Comparison of ENCODE assay signal across 8 mouse cellular contexts in genomic region chr2:28638352-28638751, GRCm38 (mm10). TPM values are rescaled to one million over a fixed set of nuclear protein-coding genes. Genes with fewer than 3 reads are reported as not detected.
DNase-seq lines count a peak whose midpoint lies in the region; ATAC-seq and TF ChIP-seq lines count a peak whose summit lies in the region.
"Had no signal": no experiment of that assay in that cellular context is flagged by ENCODE, and none has a peak within 500 bp of the region (broad histone marks: within the 10 kb centered on the region; RNA-seq: fewer than 3 reads in every experiment).

No protein-coding gene starts in this region.

- no peaks in the 10 kb centered on the region for H3K36me3 ChIP-seq in testis, adult 2 months (ENCODE audit: control insufficient read depth, insufficient read depth, low read length)
- H3K36me3 ChIP-seq in intestine, embryonic 15.5 days: no peaks in the 10 kb centered on the region
- H3K36me3 ChIP-seq in liver, embryonic 16.5 days (ENCODE audit: control insufficient read depth, insufficient read depth): no peaks in the 10 kb centered on the region

- 20% methylated on average over 9 of the region's 9 CpGs for WGBS in intestine, embryonic 15.5 days
- 40% methylated on average over 9 of the region's 9 CpGs for WGBS in liver, embryonic 16.5 days (ENCODE audit: insufficient replicate concordance)

- DNase-seq in testis, postnatal 10 days (ENCODE audit: low spot score): no peak
- no peak for DNase-seq in spleen, postnatal 36 days (ENCODE audit: low spot score in 2 of 2)
- no peak for DNase-seq in frontal cortex, postnatal 36 days (ENCODE audit: low spot score in 2 of 2)

- H3K9me3 ChIP-seq in intestine, embryonic 15.5 days: no peaks in the 10 kb centered on the region
- no peaks in the 10 kb centered on the region for H3K9me3 ChIP-seq in liver, embryonic 16.5 days (replicated peaks; ENCODE audit: control insufficient read depth, low read length)

- no peak overlapping the region for H3K9ac ChIP-seq in intestine, embryonic 15.5 days
- no peak overlapping the region for H3K9ac ChIP-seq in liver, embryonic 16.5 days (ENCODE audit: low read depth, low read length)

- H3K4me1 ChIP-seq in testis, adult 2 months (ENCODE audit: control insufficient read depth, insufficient read depth, low read length): peaks cover 13% of the 10 kb centered on the region
- H3K4me1 ChIP-seq in intestine, embryonic 15.5 days (replicated peaks): peaks cover 11% of the 10 kb centered on the region; the same call in 1 of the 2 replicates
- peaks cover 25% of the 10 kb centered on the region for H3K4me1 ChIP-seq in liver, embryonic 16.5 days (ENCODE audit: control insufficient read depth, low read depth, low read length)

- TF ChIP-seq CTCF in testis, adult 2 months (IDR thresholded peaks at IDR 0.05; ENCODE audit: control insufficient read depth, insufficient read depth, insufficient replicate concordance, low read depth, low read length): no peak

- no peaks in the 10 kb centered on the region for H3K27me3 ChIP-seq in testis, adult 2 months (ENCODE audit: control insufficient read depth, insufficient read depth, low read length)
- H3K27me3 ChIP-seq in intestine, embryonic 15.5 days (replicated peaks): no peaks in the 10 kb centered on the region
- no peaks in the 10 kb centered on the region for H3K27me3 ChIP-seq in liver, embryonic 16.5 days (ENCODE audit: control insufficient read depth, insufficient read depth, low read depth, low read length)

- peak overlapping the region; percentile 48; the same call in 1 of the 2 replicates for H3K27ac ChIP-seq in testis, adult 2 months (ENCODE audit: control insufficient read depth, insufficient read depth, low read depth, low read length)
- no peak overlapping the region for H3K27ac ChIP-seq in intestine, embryonic 15.5 days
- no peak overlapping the region for H3K27ac ChIP-seq in liver, embryonic 16.5 days (ENCODE audit: low read length)

- H3K4me2 ChIP-seq in intestine, embryonic 15.5 days (replicated peaks): peak overlapping the region; percentile 43
- H3K4me2 ChIP-seq in liver, embryonic 16.5 days (ENCODE audit: low read depth, low read length): 0 out of 2 replicates have a peak overlapping the region, but pooled peaks have one; percentile 35

- TF ChIP-seq POLR2A in testis, adult 2 months (IDR thresholded peaks at IDR 0.05; ENCODE audit: control insufficient read depth, low read depth, low read length): peak; percentile 53; the same call in 1 of the 2 replicates

- H3K4me3 ChIP-seq in testis, adult 2 months (ENCODE audit: control insufficient read depth, low read depth, low read length): peak overlapping the region; percentile 86
- H3K4me3 ChIP-seq in intestine, embryonic 15.5 days (replicated peaks): 0 out of 2 replicates have a peak overlapping the region, but pooled peaks have one; percentile 1
- no peak overlapping the region for H3K4me3 ChIP-seq in liver, embryonic 16.5 days (ENCODE audit: low read depth, low read length)

- no peak for ATAC-seq in intestine, embryonic 15.5 days
- no peak for ATAC-seq in liver, embryonic 16.5 days (ENCODE audit: low read depth)
- no peak for ATAC-seq in megakaryocyte, adult 5-6 weeks (ENCODE audit: poor library complexity, severe bottlenecking)

RNA-seq across cellular contexts. Expression of gene Tsc1, which starts 2.7 kb away (rescaled TPM):
- 20.3 and 21.6 TPM in 2 replicates for polyA plus RNA-seq in testis, adult 2 months (2012; rRNA removed)
- 16.2 and 16.6 TPM in 2 replicates for polyA plus RNA-seq in intestine, embryonic 15.5 days (2015; fragmentation: Nextera tagmentation; extraction: Ambion mirVana)
- polyA plus RNA-seq in liver, embryonic 16.5 days (2015; fragmentation: Nextera tagmentation; extraction: Ambion mirVana): 9.6 and 9.8 TPM in 2 replicates
- 8.9 and 10.9 TPM in 2 replicates for total RNA-seq in megakaryocyte, adult 5-6 weeks (2015)
- 11.7 and 12.9 TPM in 2 replicates for total RNA-seq in megakaryocyte, adult 5-6 weeks (2017)

RNA-seq across cellular contexts. Expression of gene Gfi1b, which starts 16.6 kb away (rescaled TPM):
- 1.0 and 1.3 TPM in 2 replicates for polyA plus RNA-seq in testis, adult 2 months (2012; rRNA removed)
- 1.1 and 1.5 TPM in 2 replicates for polyA plus RNA-seq in intestine, embryonic 15.5 days (2015; fragmentation: Nextera tagmentation; extraction: Ambion mirVana)
- polyA plus RNA-seq in liver, embryonic 16.5 days (2015; fragmentation: Nextera tagmentation; extraction: Ambion mirVana): 88.7 and 89.4 TPM in 2 replicates
- total RNA-seq in megakaryocyte, adult 5-6 weeks (2015): 2.9 and 7.4 TPM in 2 replicates
- 6.1 and 7.8 TPM in 2 replicates for total RNA-seq in megakaryocyte, adult 5-6 weeks (2017)
- total RNA-seq: liver, adult 2 months had no signal
- polyA plus RNA-seq: liver, adult 2 months had no signal

RNA-seq across cellular contexts. Expression of gene Gtf3c5, which starts 54.8 kb away (rescaled TPM):
- 17.3 and 17.7 TPM in 2 replicates for polyA plus RNA-seq in testis, adult 2 months (2012; rRNA removed)
- 31.8 and 33.8 TPM in 2 replicates for polyA plus RNA-seq in intestine, embryonic 15.5 days (2015; fragmentation: Nextera tagmentation; extraction: Ambion mirVana)
- polyA plus RNA-seq in liver, embryonic 16.5 days (2015; fragmentation: Nextera tagmentation; extraction: Ambion mirVana): 12.1 TPM in 2 replicates
- 12.2 and 15.2 TPM in 2 replicates for total RNA-seq in megakaryocyte, adult 5-6 weeks (2015)
- total RNA-seq in megakaryocyte, adult 5-6 weeks (2017): 10.3 and 13.7 TPM in 2 replicates

Comparison
In these comparisons a context has a peak if more than half of its experiments do, and no peak if none do; other contexts are left out.
1. RNA of gene Gfi1b, which starts 16.6 kb away (polyA plus RNA-seq): 88.7 to 89.4 TPM in liver, embryonic 16.5 days; 1.1 to 1.5 TPM in intestine, embryonic 15.5 days and 1.0 to 1.3 TPM in testis, adult 2 months; every median in the first group is over 10 times any median in the second.